Mouse (Mus musculus) adrenal gland, adult 18-20 months (tissue): ENCODE measurements around the gene Rhobtb1. TPM values are rescaled to one million over a fixed set of nuclear protein-coding genes. Genes with fewer than 3 reads are reported as not detected.
A peak's percentile ranks its signal among the peaks of the same experiment; 100 is the strongest.

Experiments used
- DNase-seq, 2 experiments: peaks; one replicate each; pipeline ENCODE4 v3.0.0; 2021 to 2022; ENCODE audit warnings: low spot score in 2 of 2
- total RNA-seq, 2 experiments: library from RNA; stranded (reverse); gene quantifications; 1 replicate in 1 of 2; 2 replicates in 1 of 2; pipeline ENCODE4 v1.2.3; 2021

Gene Rhobtb1
- total RNA-seq, 2 experiments from 2014 or later: 6.0 to 7.3 TPM

DNA sequence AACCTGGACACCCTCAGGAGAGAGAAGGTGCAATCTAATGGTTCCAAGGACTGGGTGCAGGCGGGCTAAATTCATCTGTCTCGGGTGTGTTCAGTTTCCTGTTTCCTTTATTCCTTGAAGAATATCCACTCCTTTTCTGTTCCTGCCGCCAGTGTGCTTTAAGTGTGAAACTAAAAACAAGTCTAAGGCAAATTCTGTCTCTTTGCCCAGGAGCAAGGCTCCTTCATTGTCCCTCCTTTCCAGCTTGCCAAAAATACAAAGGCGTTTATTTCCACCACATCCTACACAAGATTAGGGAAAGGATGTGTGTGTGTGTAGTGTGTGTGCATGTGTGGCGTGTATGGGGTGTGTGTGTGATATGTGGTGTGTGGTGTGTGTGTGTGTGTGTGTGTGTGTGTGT lies 11.3 kb downstream of the Rhobtb1 start:
- DNase-seq: no peak

DNA sequence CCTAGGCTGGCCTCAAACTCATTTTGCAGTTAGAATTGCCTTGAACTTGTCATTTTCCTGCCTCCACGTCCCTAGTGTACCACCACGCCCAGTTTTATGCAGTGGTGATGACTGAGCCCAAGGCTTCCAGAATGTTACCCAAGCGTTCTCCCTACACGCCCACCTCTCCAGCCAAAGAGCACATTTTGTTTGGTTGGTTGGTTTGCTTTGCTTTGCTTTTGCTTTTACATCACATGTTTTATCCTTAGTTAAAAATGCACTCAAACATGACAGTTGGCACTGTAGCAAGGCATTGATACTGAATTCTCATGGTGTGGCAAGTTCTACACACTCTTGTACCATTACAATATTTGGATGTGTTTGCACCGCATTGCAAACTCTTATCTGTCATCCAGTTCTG lies 12.0 kb downstream of the Rhobtb1 start:
- DNase-seq: no peak

DNA sequence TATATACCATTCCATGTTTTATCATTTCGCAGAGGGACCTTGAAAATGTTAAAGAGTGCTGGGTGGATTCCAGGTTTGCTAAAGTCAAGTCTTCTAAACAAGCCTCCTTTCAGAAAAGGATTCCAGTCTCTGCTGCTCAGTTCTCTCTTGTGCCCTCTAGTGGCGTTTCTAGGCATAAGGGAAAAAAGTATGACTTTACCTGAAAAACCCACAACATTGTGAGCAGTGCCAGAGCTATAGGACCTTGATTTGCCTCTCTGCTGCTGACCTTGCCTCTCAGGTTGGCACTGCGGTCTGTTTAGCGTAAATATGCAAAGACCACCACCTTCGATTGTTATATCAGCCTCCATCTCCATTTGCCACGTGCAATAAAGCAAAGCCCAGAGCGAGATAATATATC lies 13.9 kb downstream of the Rhobtb1 start:
- no peak for DNase-seq

DNA sequence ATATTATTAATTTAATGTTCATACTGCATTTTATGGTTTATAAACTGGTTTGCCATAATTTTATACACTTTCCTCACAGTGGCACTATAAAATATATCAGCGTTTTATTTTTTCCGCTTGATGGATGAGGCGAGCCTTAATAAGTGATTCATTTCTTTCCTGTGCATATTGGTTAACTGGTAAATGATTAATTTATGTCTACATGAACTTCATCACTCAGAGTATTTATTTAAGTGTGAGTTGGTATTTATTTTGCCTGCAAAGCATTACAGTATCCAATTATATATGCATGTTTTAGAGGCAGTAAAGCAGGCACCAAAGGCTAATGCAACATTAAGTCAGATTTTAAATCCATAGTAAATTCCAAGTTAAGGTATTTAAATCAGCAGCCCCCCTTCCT lies 14.6 kb downstream of the Rhobtb1 start:
- no peak for DNase-seq

DNA sequence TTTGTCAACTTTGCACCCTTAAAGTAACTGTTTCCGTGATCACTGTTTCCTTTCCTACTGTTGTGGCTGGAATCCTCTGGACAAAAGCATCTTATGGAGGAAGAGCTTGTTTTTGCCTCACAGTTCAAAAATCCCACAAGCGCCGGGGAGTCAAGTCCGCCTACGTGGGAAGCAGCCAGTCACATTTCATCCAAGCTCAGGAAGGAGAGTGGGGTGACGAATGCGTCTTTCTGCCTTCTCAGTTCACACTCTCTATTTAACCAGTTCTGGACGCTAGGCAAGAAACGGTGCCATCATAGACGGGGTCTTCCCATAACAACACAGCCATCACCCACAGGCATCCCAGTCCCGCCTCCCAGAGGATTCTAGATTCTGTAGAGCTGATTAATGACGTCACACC lies 15.3 kb downstream of the Rhobtb1 start:
- DNase-seq: no peak

DNA sequence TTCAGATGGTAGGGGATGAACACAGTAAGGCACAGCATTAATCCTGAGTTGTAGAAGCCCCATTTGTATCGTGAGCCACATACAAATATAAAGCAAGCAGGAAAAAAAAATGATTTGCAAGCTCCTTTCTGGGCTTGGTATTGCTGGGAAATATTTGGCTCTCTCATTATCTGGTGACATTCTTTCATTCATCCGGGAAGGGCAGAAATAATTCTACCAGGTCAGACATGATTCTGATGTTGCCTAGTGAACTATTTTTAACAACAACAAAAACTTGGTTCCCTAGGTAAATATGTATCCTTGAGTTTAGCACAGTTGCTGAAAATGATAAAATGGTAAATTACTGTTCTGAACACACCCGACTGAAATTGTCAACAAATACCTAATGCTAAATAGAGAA lies 21.2 kb downstream of the Rhobtb1 start:
- DNase-seq: no peak

DNA sequence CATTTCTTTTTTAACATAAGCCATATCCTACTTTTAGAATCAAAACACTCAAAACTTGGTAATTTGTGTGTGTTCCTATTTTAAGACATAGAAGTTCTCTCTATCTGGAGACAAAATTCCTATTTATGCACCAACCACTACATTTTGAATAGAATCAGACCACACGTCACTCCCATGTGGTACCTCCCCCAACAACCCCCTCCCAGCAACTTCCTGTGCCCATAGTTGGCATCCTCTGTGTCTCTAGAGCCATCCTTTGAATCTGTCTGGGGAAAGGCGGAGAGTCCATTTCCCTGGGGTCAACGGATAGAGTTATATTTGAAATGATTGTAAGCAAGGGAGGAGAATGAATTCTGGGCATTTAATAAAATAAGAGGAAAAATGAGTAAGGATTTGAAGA lies 24.9 kb downstream of the Rhobtb1 start:
- no peak for DNase-seq

DNA sequence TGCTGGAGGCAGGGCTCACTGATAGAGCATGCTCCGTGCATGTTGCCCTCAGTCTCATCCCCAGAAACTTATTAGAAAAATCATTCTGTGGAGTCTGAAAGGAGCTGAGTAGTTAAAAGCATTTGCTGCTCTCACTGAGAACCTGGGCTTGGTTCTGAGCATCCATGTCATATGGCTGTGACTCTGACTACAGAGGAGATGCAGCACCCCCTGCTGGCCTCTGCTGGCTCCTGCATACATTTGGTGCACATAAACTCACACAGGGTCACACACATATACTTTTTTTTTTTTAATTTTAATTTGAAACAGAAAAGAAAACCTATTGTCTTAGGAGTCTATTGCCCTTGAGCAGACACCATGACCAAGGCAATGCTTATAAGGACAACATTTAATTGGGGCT lies 28.1 kb downstream of the Rhobtb1 start:
- DNase-seq: no peak

DNA sequence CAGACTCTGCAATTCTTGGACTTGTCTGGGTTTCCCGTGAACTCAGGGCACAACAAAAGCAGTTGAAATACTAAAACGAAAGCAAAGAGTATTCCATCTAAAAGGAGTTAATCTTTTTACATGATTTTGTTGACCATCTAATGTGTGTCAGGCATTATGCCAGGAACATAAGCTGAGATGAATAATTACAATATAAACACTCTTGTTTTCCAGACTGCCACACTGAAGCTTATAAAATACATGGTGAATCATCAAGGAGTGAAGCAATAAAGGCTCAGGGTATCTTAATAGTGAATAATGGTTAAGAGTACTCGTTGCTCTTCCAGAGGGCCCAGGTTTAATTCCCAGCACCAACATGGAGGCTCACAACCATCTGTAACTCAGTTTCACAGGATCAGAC lies 29.8 kb downstream of the Rhobtb1 start:
- DNase-seq: no peak

DNA sequence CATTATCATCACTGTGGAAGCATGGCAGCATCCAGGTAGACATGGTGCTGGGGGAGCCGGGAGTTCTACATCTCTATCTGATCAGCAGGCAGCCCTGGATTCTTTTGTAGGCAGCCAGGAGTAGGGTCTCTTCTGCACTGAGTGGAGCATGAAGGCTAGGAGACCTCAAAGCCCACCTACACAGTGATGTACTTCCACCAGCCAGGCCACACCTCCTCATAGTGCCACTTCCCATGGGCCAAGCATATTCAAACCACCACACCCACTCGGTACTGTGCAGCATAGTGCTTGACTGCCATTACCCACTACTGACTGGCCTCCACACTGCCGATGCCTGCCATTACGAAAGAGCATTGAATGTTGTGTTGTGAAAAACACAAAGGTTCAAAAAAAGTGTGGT lies 33.7 kb downstream of the Rhobtb1 start:
- no peak for DNase-seq

DNA sequence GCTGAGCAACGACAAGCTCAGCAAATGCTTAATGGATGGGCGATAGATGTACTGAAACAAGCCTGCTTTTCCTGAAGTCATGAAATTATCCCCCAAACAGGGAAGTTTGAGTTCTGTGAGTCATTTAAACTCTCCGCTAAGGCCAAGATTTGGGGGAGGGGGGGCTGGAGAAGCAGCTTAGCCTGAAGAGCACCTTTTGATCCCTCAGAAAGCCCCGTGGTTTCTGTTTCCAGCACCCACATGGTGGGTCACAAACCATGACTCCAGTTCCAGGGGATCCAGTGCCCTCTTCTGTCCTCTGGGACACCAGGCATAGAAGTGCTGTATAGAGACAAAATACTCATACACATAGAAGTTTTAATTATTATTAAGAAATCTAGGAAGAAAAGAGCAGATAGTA lies 34.2 kb downstream of the Rhobtb1 start:
- no peak for DNase-seq

DNA sequence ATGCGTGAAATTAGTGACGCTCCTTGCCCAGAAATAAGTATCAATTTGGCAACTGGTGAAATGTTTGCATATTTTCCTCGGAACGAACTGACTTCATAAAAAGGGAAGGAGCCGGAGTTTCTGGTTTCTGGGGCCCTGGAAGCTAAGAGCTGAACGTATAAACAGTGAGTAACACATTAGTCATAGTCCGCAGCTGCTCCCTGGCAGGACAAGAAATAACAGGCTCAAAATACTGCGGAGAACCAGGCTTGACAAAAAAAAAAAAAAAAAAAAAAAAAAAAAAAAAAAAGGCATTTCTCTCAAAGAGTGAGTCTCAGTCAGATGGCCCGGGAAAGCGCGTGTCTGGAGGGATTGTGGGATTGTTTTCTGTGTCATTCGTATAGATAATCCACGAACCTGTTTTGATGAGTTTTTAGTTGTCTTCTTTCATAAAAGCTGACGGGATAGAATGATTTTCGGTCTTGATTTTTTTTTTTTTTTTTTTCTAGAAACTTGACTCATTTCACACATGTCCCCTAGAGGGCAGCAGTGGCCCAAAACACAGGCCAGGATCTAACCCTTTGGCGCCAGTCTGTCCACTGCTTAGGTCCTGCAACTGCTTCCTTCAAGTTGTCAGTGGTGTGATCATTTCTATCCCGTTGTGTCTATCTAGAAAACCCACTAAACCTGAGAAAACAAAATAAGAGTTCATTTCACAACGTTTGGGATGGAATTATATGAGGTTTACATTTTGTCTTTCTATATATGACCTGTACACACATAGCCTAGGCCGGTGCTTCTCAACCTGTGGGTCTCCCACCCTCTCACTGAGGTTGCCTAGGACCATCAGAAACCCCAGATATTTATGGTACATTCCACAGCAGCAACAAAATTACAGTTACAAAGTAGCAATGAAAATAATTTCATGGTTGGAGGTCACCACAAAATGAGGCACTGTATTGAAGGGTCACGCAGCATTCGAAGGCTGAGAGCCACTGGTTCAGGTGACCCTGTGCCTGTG lies 35.0 kb downstream of the Rhobtb1 start:
- DNase-seq: peak; percentile 64 to 68

DNA sequence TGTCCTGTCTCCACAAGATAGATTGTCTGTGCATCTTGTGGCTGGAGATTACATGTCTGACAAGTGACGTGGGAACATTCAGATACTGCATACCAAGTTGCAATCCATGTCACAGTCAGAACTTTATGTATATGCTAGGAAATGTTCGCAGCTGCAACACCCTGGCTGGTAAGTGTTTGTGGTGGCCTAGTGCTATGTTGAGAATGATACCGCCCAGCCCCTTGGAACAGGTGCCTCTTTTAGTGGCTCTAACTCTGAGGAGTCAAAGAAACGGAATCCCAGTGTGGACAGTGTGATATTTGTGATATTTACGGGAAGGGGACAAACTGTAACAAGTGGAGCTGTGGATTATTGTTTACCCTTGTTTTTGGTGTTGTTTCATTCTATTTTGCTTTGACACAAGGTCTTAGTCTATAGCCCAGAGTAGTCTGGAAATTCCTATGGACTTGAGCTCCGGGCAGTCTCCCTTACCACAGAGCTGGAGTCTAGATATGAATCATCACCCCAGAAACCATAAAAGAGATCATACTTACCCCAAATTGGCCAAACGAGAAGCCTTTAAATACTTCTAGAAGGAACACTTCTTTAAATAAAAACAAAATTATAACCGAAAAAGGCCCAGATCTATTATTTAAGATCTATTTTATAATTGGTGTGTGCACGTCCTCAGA lies 36.7 kb downstream of the Rhobtb1 start:
- no peak for DNase-seq

DNA sequence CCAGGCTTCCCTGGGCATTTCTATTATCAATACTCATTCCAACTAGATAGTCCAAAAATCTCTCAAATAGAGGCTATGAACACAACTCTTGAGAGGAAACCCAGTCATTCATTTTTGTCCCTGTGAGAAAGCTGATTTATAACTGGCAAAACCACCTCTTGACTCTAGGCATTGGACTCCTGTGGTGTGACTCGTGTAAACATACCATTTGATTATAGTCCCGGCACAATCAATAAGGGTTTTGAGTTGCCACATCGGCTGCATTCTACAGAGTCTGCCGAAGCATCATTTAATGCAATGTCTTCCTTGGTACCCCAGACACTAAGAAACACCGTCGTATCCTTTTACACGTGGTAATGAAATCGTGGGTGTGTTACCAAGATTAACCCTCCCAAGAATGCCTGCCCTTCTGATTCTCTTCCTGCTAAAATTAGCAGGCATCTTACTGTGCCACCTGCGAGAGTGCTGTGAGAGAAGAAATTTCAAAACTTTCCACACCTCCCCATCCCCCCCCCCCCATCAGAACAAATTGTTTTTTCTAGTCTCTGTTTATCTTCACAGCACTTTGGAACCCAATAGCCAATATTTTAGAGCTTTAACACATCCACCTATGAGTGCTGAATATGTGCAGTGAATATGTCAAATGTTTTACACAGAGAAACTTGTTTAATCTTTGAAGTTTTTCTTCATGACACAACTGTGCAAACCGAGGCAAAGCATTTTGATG lies 39.4 kb downstream of the Rhobtb1 start:
- DNase-seq: no peak

DNA sequence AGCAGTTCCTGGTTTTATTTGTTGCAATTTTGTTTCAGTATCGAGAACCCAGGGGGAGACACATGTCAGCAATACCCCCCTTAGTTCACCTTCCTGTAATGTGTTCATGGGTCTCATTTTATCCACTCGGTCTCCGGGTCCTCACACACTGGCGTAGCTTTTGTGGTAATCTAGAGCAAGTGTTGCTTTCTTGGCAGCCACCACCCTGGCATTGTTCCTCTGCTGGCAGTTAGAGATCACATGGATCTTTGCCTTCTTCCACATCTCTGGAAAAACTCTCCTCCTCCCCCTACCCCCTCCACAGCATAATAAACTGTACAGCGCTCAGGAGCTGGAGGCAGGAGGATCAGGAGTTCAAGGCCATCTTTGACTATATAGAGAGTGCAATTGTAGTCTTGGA lies 41.0 kb downstream of the Rhobtb1 start:
- no peak for DNase-seq

DNA sequence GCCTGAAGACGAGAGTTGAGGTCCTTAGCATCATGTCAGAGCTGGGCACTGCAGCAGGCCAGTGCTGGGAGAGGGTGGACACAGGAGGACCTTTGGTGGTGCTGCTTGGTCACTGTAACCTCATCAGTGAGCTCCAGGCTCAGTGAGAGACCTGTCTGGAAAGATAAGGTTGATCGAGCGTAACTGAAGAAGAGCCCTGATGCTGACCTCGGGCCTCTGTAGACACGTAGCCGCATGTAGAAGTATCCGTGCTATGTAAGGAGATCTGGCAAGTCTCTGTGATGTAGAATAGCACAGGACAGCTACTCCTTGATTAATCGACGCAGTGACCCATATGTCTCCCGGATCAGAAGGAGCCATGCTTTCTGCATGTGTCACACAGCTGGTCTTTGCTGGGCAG lies 42.5 kb downstream of the Rhobtb1 start:
- DNase-seq: no peak

DNA sequence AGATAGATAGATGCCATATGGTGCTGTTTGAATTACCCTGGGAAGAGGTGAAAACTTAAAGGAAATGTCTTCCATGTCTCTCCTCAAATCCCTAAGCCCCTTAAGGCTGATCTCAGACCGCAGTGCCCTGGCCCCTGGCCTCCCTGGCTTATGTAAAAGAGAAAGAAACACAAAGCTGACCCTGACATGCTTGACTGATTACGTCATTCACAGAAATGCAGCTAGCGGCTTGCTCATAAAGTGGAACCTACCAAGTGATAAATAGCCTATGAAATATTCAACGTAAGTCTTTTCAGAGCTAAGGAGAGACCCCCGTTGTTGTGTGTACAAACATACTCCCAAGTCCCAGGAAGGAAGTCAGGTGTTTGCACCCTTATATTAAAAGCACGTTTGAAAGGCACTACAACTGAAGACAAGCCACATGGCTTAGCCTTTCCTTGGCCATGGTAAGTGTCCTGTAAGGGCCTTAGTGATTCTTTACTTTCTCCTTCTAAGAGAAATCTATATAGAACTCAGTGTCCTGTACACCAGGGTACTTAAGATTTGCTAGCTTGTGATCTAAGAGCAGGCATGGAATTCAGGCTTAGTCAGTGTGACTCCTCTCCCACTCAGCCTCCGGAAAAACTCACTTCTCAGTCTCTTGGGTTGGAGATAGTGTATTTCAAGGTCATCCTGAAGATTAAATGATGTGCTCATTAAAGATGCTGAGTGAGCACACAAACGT lies 53.6 kb downstream of the Rhobtb1 start:
- DNase-seq: no peak

DNA sequence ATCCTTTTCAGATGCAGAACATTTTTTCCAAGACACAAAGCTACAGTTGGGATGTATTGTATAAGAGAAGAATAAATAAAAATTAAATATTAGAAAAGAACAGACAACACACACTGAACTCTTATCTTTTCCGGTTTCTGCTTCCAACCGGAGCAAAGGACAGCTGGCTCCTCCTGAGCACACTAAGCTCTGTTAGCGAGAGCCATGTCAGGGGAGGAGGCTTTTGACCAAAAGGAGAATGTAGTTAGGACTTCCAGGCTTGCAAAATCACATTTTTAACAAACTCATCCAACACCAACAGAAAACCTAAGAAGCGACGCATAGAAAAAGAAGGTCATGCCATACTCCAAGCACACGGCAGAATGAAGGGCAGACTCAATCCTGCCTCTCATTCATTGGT lies 54.8 kb downstream of the Rhobtb1 start:
- DNase-seq: no peak

DNA sequence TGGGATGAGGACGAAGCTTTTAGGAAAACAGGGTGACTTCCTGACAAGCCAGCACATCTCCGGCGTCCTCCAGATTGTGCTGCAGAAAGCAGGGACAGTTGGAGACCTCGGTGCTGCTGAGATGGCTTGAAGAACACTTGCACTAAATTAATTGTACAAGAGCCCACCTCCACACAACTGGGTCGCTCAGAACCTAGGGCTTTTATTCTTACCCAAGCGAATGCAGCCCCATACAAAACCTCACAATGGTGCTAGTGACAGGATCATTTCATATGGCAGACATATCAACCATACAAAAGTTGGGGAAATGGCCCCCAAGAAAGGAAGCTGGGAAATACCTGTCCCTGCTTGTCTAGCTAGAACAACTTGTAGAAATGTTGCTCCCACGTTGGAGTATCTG lies 56.2 kb downstream of the Rhobtb1 start:
- no peak for DNase-seq

DNA sequence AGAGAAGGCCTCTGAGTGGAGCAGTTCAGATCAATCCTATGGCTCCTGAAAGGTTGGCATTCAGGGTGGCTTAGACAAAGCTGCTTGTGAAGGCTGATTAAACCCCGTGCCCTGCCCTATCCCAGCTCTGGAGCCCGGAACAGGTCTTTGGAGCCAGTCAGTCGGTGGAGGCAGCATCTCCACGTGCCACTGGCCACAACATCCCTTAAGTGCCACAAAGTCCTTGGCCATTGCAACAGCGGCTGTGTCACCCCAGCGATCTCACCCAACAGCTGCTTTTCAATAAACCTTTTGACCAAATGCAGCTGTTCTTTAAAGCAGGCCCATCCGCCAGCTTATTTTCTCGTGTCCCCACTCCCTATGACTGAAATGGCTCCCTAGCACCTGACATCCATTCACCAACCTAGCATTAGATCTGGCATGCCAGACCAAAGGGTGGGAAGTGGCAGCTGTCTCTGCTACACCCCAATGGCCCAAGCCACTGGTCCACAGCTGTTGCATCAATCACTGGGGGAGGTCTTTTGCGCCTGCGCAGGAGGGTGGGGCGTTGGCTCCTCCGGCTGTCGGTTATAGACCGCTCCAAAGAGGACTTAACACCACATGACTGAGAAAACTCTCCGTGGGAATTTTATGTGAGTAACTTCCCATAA lies 56.9 kb downstream of the Rhobtb1 start:
- no peak for DNase-seq

DNA sequence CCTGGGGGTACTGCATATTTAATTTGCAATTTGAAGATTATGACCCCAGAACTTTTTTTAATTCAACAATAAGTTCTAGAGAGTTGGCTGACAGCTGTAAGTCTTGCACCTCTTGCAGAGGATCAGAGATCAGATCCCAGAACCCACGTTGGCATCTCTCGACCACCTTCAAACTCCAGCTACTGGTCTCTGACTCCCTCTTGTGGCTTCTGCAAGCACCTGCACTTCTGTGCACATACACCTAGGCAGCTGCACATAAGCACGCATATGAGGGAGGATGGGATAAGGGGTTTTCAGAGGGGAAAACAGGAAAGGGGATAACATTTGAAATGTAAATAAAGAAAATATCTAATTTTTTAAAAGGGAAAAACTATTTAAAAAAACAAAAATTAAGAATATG lies 57.5 kb downstream of the Rhobtb1 start:
- DNase-seq: no peak
